Mouse (Mus musculus): ENCODE measurements around the gene Ccdc14.

GRCm38 (mm10) chr16:34768436-34768835, 78.0 kb downstream of the Ccdc14 start:
- TF ChIP-seq EP300 (IDR thresholded peaks at IDR 0.05), result no peak
- no peak for TF ChIP-seq CTCF (IDR thresholded peaks at IDR 0.05)

All from lung, postnatal 0 days (tissue).